Mouse (Mus musculus): ENCODE measurements around the gene Tmed8.
"Not testable (repeated sequence)": the region's sequence is repeated elsewhere in the genome, so short reads cannot be mapped to it uniquely, and the experiment has no call there.

Gene Tmed8

DNA sequence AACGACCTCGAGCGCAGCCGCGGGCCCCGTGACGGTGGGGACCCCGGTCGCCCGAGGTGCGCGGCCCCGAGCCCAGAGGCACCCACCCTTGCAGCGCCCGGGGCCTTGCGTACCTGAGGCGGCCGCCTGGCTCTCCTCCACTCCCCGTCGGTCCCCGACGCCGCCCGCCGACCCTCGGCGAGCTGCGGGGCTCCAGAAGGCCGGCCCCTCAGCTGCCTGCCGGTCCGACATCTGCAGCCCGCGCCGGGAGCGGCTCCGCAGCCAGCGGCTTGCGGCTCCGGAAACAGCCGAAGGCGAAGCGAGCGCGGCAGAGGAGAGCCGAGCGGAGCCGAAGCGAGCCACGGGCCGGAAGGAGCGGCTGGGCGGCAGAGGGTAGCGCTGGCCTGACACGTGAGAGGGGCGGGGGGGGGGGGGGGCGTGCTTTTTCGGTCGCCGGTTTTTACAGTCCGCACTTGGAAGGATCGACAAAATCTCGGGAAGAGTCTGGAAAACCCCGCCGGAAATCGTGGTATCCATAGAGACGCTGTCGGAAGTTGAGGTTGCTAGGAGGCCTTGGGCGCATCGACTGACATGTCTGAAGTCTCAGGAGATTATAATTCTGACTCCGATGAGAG, at the start of gene Tmed8:
Tmed8 (minus strand) TSS at position 482 of the 614 bp plus-strand sequence.
- DNase-seq: peak; percentile 75

DNA sequence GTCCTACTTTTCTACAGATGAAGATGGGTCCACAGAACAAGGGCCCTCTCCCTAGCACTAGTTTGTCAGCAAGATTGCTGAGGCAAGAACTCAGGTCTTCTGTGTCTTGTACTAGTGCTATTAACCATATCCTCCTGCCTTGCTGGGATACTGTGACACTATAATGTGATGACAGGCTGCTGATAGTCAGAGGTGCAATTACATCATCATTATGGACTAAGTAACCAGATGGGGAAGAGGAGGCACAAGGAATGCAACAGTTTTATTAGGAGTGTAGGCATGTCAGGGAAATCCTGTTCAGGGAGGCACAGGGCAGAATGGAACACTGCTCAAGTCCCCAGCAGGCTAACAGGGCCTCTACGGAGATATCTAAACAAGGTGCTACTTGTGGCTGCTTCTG, 38.4 kb upstream of the Tmed8 start, which contains the start of gene Noxred1:
Noxred1 (minus strand) TSS at position 101 of the 400 bp plus-strand sequence.
- no peak for DNase-seq

GRCm38 (mm10) chr12:87236882-87237483, 36.7 kb upstream of the Tmed8 start:
- DNase-seq: no peak

DNA sequence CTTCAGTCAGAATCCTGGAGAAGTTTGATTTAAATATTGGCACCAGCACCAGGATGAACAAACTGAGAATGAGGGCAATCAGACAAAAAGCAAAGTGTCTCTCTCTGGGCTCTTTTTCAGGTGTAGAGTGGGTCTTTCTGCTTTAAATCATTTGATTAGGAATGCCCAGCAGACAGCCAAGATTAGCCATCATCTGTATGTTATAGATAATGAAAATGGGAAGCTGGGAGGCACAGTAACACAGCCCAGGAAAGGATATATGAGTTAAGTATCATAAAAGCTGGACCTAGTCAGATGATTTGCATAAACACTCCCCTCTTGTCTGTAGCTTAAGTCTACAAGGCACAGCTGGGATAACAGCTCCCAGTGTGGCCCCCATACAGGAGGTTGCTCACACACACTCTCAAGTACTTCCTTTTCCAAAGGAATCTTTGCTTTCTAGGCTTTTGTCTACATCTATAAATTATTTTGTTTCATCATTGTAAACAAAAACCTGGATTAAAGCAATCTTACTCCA, 30.2 kb upstream of the Tmed8 start:
- no peak for DNase-seq

GRCm38 (mm10) chr12:87229633-87230032, 29.4 kb upstream of the Tmed8 start:
- no peak for DNase-seq

- DNase-seq: no peak
Measured at GRCm38 (mm10) chr12:87226801-87227200, 26.5 kb upstream of the Tmed8 start.

DNA sequence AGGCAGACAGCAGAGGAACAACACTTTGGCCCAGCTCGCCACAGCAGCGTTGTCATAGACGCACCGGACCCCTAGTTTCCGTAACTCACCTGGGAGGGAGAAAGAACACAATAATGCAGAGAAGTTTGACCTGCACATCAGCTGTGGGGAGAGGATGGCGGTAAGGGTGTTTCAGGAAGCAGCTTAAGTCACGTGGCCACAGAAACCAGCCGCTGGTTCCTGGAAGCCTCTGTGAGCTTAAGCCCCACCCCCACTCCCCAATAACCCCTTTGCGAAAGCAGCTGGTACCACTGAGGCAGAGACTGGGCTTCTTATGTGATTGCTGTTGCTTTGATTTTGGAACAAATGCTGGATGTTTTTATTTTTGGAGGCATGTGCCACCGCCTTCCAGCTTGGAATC, 24.7 kb upstream of the Tmed8 start:
- DNase-seq: no peak

DNA sequence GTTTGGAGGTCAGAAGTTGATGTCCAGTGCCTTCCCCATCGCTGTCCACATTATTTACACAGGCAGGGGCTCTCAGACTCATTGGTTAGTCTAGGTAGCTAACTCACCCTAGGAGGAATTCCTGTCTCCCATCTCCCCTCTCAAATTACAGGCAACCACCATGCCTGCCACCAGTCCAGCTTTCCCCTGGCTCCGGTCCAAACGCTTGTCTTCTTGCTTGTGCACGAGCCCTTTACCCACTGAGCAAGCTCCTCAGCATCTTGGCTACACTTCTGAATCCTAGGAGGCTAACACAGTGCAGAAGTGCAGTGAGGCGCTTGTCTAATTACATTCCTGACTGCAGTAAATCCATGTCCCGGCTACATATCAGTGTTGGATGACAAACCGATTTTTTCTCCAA, 19.1 kb upstream of the Tmed8 start:
- DNase-seq: no peak

DNA sequence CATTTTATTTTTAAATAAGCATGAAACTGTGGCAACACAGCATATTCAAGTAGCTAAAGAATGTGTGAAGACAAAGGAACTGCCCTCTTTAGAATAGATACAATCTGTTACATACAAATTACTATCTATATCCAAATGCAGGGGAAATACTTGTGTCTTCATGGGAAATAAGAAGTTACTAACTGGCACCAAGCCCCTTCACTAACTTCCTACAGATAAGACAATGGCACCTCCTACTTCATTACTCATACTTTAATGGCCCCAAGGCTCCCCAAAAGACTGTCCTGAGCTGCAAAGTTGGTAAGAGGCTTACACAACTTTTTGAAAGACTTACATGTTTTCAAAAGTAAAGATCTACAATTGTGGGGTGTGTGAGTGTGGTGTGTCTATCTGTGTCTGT, 17.3 kb upstream of the Tmed8 start:
- DNase-seq: no peak

DNA sequence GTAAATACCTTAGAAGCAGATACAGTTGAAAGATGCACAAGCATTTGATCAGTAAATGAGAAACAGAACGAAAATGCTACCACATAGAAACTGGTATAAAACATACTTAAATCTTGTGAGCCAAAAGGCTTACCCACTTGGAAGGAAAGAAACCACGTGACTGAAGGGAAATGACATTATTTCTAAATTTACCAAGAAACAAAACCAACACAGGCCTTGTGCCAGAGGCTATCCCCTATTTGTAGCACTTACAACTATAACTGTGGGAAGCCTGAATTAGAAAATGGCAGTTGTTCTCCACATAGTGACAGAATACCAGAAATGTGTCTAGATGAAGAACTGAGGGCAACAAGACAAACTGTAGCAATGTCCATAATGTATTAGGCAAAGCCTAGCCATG, 15.8 kb upstream of the Tmed8 start:
- no peak for DNase-seq

GRCm38 (mm10) chr12:87212844-87213606, 12.8 kb upstream of the Tmed8 start:
- no peak for DNase-seq

DNA sequence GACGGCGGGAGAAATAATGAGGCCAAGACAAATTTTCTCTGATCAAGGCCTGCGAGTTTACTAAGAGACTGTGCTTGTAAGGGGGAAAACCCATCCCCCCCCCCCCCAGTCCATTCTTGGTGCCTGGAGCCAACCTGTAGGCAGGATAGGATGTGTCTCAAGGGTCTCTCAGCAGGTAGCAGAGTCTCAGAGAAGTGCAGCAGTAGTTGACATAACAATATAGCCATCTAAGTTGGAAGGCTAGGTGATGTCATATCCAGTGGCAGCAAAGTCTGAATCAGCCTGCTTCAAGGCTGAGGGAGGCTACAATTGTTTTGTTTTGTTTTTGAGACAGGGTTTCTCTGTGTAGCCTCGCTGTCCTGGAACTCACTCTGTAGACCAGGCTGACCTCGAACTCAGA, 5.5 kb upstream of the Tmed8 start:
- DNase-seq: not testable (repeated sequence)

- no peak for DNase-seq
Measured at GRCm38 (mm10) chr12:87201694-87202093, 1.4 kb upstream of the Tmed8 start.

GRCm38 (mm10) chr12:87199206-87199972, 865 bp downstream of the Tmed8 start, which contains the start of gene Samd15:
Gene Samd15 (plus strand): TSS chr12:87199723.
- DNase-seq: no peak

GRCm38 (mm10) chr12:87198792-87199191, 1.5 kb downstream of the Tmed8 start:
- DNase-seq: no peak

DNA sequence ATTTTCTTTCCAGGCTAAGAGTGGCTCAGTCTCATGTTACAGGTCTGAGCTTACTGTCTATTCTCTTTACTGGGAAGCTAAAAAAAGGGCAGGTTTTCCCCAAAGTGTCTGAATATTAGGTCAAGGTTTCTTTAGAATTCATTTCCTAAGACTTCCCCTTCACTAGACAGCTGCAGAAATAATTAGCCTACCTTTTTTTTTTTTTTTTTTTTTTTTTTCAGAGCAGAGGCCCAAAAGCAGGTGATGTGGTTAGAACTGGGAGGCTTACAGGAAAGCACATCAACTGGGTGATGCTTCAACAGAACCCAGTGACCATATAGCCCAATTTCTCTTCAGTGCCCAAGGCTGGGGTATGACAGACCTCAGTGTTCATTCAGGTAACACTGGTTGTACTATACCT, 3.9 kb downstream of the Tmed8 start:
- DNase-seq: no peak

- no peak for DNase-seq
Measured at GRCm38 (mm10) chr12:87195069-87195468, 5.2 kb downstream of the Tmed8 start.

- no peak for DNase-seq
Measured at GRCm38 (mm10) chr12:87193008-87193407, 7.2 kb downstream of the Tmed8 start.

GRCm38 (mm10) chr12:87177631-87178030, 22.6 kb downstream of the Tmed8 start:
- DNase-seq: no peak

DNA sequence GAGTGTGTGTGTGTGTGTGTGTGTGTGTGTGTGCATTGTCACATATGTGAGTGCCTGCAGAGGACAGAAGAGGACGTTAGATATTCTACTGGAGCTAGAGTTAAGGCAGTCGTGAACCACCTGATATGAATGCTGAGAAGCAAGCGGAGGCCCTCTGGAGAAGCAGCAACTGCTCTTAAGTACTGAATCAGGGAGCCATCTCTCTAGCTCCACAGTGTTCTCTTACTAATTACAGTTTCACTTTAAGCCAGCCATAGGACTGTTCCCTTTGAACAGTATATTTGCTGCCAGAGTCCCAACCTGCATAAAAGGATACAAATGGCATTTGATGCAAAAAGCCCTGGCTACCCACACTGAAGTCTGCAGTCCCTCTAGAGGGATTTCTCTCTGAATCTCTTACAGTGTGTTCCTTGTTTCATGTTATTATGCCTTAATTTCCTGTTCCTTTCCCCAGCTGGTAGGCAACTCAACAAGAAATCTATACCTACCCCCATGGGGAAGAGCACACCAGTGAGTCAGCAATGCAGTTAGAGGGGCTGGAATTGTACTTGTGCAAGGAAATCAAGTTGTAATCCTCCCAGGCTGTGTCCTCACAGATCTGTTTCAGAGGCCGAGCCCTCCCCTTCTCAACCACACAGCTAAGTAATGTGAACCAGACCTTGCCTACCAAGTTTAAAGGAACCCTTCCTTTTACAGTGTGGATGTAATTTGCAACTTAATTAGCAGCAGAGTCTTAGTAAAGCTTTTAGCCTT, 24.9 kb downstream of the Tmed8 start:
- DNase-seq: no peak

DNA sequence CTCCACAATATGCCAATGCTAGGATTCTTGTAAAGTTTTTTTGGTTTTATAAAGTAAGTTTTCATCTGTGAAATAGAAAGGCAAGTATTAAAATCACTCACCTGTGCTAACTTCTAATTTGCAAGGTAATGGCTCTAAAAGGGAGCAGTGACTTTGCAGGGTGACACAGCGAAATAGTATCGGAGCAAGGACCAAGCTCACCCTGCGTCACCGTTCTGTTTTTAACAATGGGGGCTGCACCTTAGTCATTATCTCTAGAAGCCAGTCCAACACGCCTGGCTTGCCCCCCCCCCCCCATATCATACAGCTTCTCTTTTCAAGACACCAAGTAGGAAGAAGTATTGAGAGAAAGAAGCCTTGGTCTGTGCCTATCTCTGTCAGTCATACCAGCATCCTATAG, 39.4 kb downstream of the Tmed8 start:
- DNase-seq: no peak

- DNase-seq: no peak
Measured at GRCm38 (mm10) chr12:87160310-87160709, 39.9 kb downstream of the Tmed8 start.

All from cerebellum, adult 11 months (tissue).